Mouse (Mus musculus): ENCODE data around the gene Spp1. TPM values are rescaled to one million over a fixed set of nuclear protein-coding genes. Genes with fewer than 3 reads are reported as not detected.

Spp1 gene
- polyA plus RNA-seq, 1 experiment from 2014 or later: 5.8 TPM

- Histone ChIP-seq H3K9me3 (replicated peaks) (no peaks in the 10 kb centered on the region), H3K4me3 (no peak overlapping the region), H3K36me3 (ENCODE audit: poor library complexity, severe bottlenecking) (peaks cover 57% of the 10 kb centered on the region), H3K27me3 (no peaks in the 10 kb centered on the region), H3K4me1 (peaks cover 6% of the 10 kb centered on the region), H3K9ac (no peak overlapping the region), H3K27ac (no peak overlapping the region), H3K4me2 (no peak overlapping the region)
- ATAC-seq: no peak
- WGBS: 83% methylated on average over 12 of the region's 12 CpGs
Measured at GRCm38 (mm10) chr5:104465731-104466130, 30.8 kb downstream of the Spp1 start.

- no peak for ATAC-seq
- no peak overlapping the region for H3K27ac ChIP-seq
- H3K36me3 ChIP-seq (ENCODE audit: poor library complexity, severe bottlenecking): peaks cover 66% of the 10 kb centered on the region
- 97% methylated on average over 16 of the region's 16 CpGs for WGBS
- H3K27me3 ChIP-seq: no peaks in the 10 kb centered on the region
- no peaks in the 10 kb centered on the region for H3K9me3 ChIP-seq (replicated peaks)
- H3K4me1 ChIP-seq: no peaks in the 10 kb centered on the region
- H3K4me2 ChIP-seq: no peak overlapping the region
- no peak overlapping the region for H3K4me3 ChIP-seq
- no peak overlapping the region for H3K9ac ChIP-seq
Measured at GRCm38 (mm10) chr5:104466816-104467215, 31.9 kb downstream of the Spp1 start.

GRCm38 (mm10) chr5:104468586-104468985 lies 33.7 kb downstream of the Spp1 start:
- no peaks in the 10 kb centered on the region for H3K4me1 ChIP-seq
- ATAC-seq: no peak
- WGBS: 92% methylated on average over 5 of the region's 5 CpGs

GRCm38 (mm10) chr5:104470981-104471391 lies 36.1 kb downstream of the Spp1 start:
- Histone ChIP-seq H3K27ac (no peak overlapping the region), H3K36me3 (ENCODE audit: poor library complexity, severe bottlenecking) (peaks cover 54% of the 10 kb centered on the region), H3K4me1 (no peaks in the 10 kb centered on the region), H3K9me3 (replicated peaks) (no peaks in the 10 kb centered on the region), H3K4me3 (no peak overlapping the region), H3K9ac (no peak overlapping the region), H3K27me3 (no peaks in the 10 kb centered on the region), H3K4me2 (no peak overlapping the region)
- WGBS: 85% methylated on average over 5 of the region's 5 CpGs
- no peak for ATAC-seq

More at GRCm38 (mm10) chr5:104468586-104468985, 33.7 kb downstream of the Spp1 start:
- Histone ChIP-seq H3K9me3 (replicated peaks) (no peaks in the 10 kb centered on the region), H3K4me3 (no peak overlapping the region), H3K27me3 (no peaks in the 10 kb centered on the region), H3K4me2 (no peak overlapping the region), H3K36me3 (ENCODE audit: poor library complexity, severe bottlenecking) (peaks cover 74% of the 10 kb centered on the region), H3K9ac (no peak overlapping the region), H3K27ac (no peak overlapping the region)

- 94% methylated on average over 8 of the region's 8 CpGs for WGBS
- Histone ChIP-seq H3K4me2 (no peak overlapping the region), H3K27me3 (no peaks in the 10 kb centered on the region), H3K36me3 (ENCODE audit: poor library complexity, severe bottlenecking) (peaks cover 47% of the 10 kb centered on the region), H3K9ac (no peak overlapping the region), H3K4me3 (no peak overlapping the region), H3K27ac (no peak overlapping the region), H3K9me3 (replicated peaks) (no peaks in the 10 kb centered on the region), H3K4me1 (no peaks in the 10 kb centered on the region)
- no peak for ATAC-seq
Measured at GRCm38 (mm10) chr5:104472371-104472770, 37.5 kb downstream of the Spp1 start.

- 0 out of 2 replicates have a peak, but pooled peaks cover 2% of the 10 kb centered on the region for H3K4me1 ChIP-seq
- H3K4me2 ChIP-seq: no peak overlapping the region
- no peak for ATAC-seq
- H3K27ac ChIP-seq: no peak overlapping the region
- H3K4me3 ChIP-seq: no peak overlapping the region
- H3K9me3 ChIP-seq (replicated peaks): no peaks in the 10 kb centered on the region
- no peak overlapping the region for H3K9ac ChIP-seq
- 94% methylated on average over 7 of the region's 7 CpGs for WGBS
- H3K36me3 ChIP-seq (ENCODE audit: poor library complexity, severe bottlenecking): peaks cover 60% of the 10 kb centered on the region
- H3K27me3 ChIP-seq: no peaks in the 10 kb centered on the region
Measured at GRCm38 (mm10) chr5:104480367-104480766, 45.4 kb downstream of the Spp1 start.

- peaks cover 65% of the 10 kb centered on the region for H3K36me3 ChIP-seq (ENCODE audit: poor library complexity, severe bottlenecking)
- H3K4me1 ChIP-seq: 0 out of 2 replicates have a peak, but pooled peaks cover 2% of the 10 kb centered on the region
- peak; percentile 30; the same call in 1 of the 2 replicates for ATAC-seq
Measured at GRCm38 (mm10) chr5:104482856-104483255, 47.9 kb downstream of the Spp1 start.

More at GRCm38 (mm10) chr5:104482856-104483255, 47.9 kb downstream of the Spp1 start:
- Histone ChIP-seq H3K4me3 (no peak overlapping the region), H3K9ac (no peak overlapping the region), H3K4me2 (no peak overlapping the region), H3K27ac (no peak overlapping the region; the same call in 1 of the 2 replicates), H3K9me3 (replicated peaks) (no peaks in the 10 kb centered on the region), H3K27me3 (no peaks in the 10 kb centered on the region)
- 63% methylated on average over 8 of the region's 8 CpGs for WGBS

Other genes with a start within 250 kb of the Spp1 start
- gene Dmp1, start 232.5 kb upstream of the Spp1 start, polyA plus RNA-seq (2015; fragmentation: Nextera tagmentation; extraction: Ambion mirVana): 0.66 and 1.1 TPM in 2 replicates
- gene Ibsp, start 135.9 kb upstream of the Spp1 start, polyA plus RNA-seq (2015; fragmentation: Nextera tagmentation; extraction: Ambion mirVana): 0.28 TPM in 2 replicates
- not detected in 2 replicates for gene Mepe, start 109.8 kb upstream of the Spp1 start, polyA plus RNA-seq (2015; fragmentation: Nextera tagmentation; extraction: Ambion mirVana)
- 7.0 and 7.1 TPM in 2 replicates for gene Pkd2, start 24.3 kb downstream of the Spp1 start, polyA plus RNA-seq (2015; fragmentation: Nextera tagmentation; extraction: Ambion mirVana)
- 16.2 and 17.0 TPM in 2 replicates for gene BC005561, start 73.2 kb downstream of the Spp1 start, polyA plus RNA-seq (2015; fragmentation: Nextera tagmentation; extraction: Ambion mirVana)

Data from forebrain, embryonic 13.5 days (tissue).